Mouse (Mus musculus) testis, adult 10 weeks (tissue): Measurements from ENCODE around the gene Sugt1. TPM values are rescaled to one million over a fixed set of nuclear protein-coding genes. Genes with fewer than 3 reads are reported as not detected.

ENCODE experiments used
- polyA plus RNA-seq: library from polyadenylated mRNA; stranded (reverse); fragments of 350-450 nt; fragmentation: Illumina TruSeq; extraction: RNeasy Lipid Tissue Mini Kit (QIAGEN cat#74804); gene quantifications from one replicate; pipeline ENCODE4 v1.2.3, GENCODE M21; 2014; ENCODE audit warnings: low read depth, low replicate concordance

Gene Sugt1
- 416 TPM for polyA plus RNA-seq

DNA sequence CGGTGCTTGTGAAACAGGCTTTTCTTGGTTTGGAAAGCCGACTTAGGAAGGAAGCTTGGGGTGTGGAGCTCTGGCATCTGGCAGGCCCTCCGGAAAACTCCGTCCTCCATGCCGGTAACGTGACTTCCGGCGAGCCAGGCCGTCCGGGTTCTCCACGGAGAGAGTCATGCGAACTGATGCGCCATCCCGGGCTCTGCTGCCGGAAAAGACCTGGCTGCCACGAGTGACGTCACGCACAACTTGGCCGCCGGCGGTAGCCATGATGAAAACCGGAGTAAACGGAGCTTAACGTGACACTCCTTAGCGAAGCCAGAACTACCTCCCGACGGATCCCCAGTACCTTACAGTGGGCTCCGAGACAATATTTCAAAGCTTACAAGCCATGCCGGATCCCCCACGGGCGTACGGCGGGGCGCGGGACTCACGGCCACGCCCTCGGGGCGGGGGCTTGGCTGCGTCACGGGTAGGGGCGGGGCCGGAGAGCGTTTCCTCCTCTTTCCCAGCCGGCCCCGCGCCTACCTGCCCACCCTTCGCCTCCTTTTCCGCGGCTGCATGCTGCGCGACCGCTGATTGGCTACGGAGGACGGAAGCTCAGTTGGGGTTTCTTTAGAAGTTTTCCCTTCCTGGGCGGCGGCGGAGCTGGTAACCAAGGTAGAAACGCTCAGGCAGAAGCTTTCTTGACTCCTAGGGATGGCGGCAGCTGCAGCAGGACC is at the start of gene Sugt1:
Sugt1 (plus strand) TSS at position 553 of the 713 bp plus-strand sequence.

DNA sequence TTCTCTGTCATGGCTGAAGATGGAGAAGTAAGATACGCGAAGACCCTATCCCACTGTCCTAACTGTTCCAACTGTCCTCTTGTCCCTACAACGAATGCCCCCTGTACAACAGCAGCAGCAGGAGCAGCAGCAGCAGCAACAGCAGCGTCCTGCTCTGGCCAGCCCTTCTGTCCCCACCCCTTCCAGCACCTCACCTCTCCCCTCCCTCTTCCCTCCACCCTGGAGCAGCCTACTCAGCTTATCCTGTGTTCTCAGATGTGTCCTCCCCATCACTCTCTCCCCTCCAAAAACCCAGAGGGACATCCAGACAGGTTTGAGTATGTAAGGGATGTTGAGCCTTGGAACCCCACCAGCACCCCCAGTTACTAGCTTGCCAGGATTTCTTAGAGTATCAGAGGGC is 74.5 kb downstream of the Sugt1 start, which contains the start of gene Cnmd:
Cnmd (minus strand) TSS at position 170 of the 400 bp plus-strand sequence.

Other genes with a start within 250 kb of the Sugt1 start
- 28.2 TPM for gene Naa16, start 196.9 kb upstream of the Sugt1 start, polyA plus RNA-seq
- gene Mtrf1, start 189.9 kb upstream of the Sugt1 start, polyA plus RNA-seq: 13.1 TPM
- 39.4 TPM for gene Kbtbd7, start 161.2 kb upstream of the Sugt1 start, polyA plus RNA-seq
- 69.8 TPM for gene Kbtbd6, start 135.9 kb upstream of the Sugt1 start, polyA plus RNA-seq
- gene Elf1, start 106.5 kb upstream of the Sugt1 start, polyA plus RNA-seq: 14.4 TPM
- gene Wbp4, start 106.2 kb upstream of the Sugt1 start, polyA plus RNA-seq: 120 TPM
- 1.6 TPM for gene Cnmd, start 74.5 kb downstream of the Sugt1 start, polyA plus RNA-seq
- gene Pcdh8, start 183.6 kb downstream of the Sugt1 start, polyA plus RNA-seq: 0.17 TPM